Mouse (Mus musculus) megakaryocyte progenitor cell, adult 5-6 weeks (primary cell): Measurements from ENCODE around the gene Nxn. TPM values are rescaled to one million over a fixed set of nuclear protein-coding genes. Genes with fewer than 3 reads are reported as not detected.
A peak's percentile ranks its signal among the peaks of the same experiment; 100 is the strongest.

Experiments
- ATAC-seq: replicated peaks from 2 replicates; pipeline ENCODE4 v1.8.0; 2016; ENCODE audit warnings: mild to moderate bottlenecking, moderate TSS enrichment, inconsistent platforms; ENCODE audit not compliant: poor library complexity
- total RNA-seq, 2 experiments: library from RNA; stranded (forward) in 1 of 2; stranded (reverse) in 1 of 2; fragments of 157-497, 149-512 nt in 1 of 2; fragments of 200-1000 nt in 1 of 2; gene quantifications; 2 replicates each; pipeline versions ENCODE4 v1.2.3 to v1.2.4; 2015 to 2017

Nxn gene
- total RNA-seq (2015) (20.7 and 23.9 TPM in 2 replicates), total RNA-seq (2017) (20.0 and 26.5 TPM in 2 replicates)

DNA sequence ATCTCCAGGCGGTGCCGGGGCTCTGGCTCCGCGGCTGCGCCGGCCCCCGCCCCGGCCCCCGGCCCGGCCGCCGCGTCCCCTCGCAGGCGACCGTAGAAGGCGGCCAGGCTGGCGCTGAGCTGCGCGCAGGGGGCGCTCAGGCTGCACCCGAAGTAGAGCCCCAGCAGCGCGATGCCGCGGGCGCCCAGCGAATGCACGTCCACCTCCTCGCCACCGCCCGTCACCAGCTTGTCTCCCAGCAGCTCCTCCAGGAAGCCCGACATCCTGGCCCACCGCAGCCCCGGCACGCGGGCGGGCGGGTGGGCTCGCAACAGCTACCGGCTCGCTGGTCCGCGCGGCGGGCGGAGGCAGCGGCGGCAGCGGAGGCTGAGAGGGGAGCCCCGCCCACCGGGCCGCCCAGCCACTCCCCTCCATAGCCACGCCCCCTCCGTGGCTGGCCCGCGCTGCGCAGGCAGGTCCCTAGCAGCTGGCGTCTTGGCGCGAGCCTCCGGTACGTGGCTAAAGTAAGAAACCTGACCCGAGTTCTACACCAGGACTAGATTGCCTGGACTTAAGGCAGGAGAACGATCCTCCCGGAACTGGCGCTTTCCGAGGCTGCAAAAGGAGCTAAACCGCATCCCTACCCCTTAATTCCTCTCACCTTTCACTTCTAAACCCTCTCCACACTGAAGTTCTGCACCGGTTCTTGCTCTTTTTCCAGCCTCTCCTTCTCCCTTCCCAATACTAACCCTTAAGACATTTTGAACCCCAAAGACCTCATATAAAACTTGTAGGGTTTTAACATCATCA lies at the start of gene Nxn:
TSS of gene Nxn (minus strand) at position 343 of the 789 bp plus-strand sequence.
- peak; percentile 87 for ATAC-seq

DNA sequence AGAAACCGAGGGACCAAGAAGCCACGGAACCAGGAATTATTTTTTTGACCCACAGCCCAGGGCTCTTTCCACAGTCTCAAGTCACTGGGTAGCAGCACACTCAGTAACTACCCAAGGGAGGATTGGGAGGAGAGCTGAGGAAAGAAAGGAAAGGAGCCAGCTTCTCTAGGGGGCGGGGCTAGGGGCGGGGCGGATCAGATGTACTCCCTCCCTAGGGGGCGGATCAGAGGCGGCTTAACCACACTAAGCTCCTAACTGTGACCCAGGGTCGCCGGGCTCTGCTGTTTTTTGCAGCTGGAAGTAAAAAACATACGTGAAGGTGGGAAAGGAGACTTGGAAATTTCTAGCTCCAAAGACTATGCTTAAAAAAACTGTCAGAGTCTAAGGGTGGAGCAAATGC lies 47.3 kb upstream of the Nxn start:
- peak; percentile 57 for ATAC-seq

DNA sequence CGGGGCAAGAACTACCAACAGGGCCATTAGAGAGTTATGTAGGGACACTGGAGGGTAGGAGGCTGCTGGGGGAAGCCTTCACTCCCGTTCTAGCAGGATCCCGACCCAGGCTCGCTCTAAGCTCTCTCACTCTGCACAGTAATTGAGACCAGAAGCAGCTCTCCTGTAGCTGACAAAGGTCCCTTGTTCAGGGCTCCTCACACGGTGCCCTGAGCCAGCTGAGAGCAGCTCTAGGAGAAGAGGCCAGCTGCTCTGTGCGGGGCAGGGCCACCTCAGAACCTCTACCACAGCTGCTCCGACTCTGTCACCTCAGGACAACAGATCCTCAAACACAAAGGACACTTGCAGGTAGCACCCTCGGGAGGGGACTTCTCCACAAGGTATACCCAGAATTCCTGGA lies 46.5 kb upstream of the Nxn start:
- no peak for ATAC-seq

DNA sequence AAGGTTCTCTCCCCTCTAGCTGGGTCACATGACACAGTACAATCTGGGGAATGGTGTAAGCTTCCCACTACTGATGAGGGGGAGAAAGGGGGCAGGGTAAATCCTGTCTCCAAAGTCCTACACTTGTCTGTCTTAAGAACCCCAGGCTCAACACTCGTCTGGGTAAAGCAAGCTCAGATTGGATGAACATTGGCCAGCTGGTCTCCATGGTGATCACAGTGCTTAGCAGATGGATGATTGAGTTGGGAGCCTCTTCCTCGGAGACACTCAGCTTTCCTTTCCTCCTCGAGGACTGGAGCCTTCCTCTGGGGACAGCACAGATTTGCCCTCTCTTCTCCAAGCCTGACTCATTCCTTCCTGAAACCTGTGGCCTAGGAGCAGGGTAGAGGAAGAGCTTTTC lies 40.7 kb upstream of the Nxn start:
- peak; percentile 37 for ATAC-seq

DNA sequence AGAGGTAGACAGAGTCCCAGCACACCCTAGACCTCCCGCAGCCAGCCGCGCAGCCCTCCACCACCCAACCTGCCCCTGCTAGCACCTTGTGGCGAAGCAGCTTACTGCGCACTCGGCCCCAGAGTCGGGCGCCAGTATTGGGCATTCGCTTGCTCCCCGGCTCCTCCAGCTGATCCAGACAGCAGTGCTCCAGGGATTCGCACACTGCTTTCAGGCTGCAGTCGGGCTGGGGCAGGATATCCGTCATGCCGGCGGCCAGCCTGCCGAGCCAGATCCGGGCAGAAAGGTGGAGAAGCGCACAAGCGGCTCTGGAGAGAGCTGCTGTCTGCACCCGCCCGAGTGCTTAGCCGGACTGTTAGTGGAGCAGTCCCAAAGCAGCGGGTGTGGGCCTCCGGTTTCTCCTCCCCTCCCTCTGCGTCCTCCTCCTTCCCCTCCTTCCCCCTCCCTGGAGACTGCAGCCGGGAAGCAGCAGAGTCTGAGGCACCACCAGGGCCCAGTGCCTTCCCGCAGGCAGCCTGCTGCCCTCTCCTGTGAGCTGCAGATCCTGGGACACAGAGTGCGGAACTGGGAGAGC lies 38.0 kb upstream of the Nxn start:
- ATAC-seq, result no peak

DNA sequence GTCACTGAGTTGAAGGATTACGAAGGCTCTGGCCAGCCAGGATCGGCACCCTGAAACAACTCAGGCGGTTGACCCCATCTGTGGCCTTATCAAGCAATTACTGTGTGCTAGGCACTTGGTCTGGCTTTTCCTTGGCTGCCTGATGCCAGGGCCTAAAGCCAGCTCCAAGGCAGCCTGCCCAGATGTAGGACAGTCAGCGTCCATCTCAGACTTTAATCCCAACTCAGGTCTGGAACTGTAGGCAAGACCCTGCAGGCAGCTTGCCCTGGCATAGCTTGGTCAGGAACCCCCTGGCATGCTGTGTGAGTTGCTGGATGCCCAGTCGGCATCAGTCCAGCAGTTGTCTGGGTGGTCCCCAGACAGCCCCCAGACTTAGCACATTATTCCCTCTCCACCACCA lies 37.1 kb upstream of the Nxn start:
- no peak for ATAC-seq

DNA sequence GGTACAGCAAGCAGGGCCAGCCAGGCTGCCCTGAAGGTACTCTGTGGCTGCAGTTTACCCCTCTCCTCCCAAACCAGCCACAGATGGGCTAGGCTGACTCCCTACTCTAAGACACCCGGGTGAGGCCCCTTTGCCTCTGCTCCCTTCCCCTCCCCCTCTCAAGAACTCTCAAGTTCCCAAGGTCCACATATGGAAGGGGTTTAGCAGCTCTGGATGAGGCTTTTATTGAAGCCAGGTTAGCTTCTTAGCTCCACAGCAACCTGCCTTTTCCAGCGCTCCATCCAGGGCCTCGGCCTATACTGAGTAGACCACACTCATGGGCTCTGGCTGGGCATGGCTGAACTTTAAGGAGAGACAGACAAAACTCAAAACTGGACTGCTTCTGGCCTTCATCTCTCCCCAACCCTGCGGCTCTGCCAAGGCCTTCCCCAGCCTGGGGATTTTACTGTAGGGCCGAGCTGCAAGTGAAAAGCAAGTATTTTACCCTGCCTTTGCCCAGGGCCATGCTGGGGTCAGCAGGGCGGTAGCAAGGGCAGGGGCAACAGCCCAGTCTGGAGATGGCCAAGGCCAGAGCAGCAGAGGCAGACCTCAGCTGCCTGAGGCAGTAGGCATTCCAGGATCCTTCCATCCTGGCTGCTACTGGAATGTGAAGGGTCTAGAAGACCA lies 31.2 kb upstream of the Nxn start:
- no peak for ATAC-seq

DNA sequence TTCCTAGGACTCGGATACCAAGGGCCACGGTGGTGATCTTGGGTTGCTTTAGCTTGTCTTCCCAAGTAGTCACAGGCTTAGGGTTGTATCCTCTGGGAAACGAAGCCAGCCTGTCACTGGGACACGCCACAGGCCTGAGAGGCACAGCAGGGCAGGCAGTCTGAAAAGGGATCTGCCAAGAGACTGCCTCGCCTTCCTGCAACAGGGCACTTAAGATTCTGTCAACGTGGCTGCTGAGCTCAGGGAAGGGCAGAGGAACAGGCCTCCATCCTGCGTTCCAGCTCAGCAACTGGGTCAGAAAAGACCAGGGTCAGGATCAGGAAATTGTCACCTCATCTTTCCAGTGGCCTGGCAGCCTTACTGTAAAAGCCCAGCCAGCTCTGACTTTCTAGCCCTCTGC lies 30.6 kb upstream of the Nxn start:
- ATAC-seq, result no peak

DNA sequence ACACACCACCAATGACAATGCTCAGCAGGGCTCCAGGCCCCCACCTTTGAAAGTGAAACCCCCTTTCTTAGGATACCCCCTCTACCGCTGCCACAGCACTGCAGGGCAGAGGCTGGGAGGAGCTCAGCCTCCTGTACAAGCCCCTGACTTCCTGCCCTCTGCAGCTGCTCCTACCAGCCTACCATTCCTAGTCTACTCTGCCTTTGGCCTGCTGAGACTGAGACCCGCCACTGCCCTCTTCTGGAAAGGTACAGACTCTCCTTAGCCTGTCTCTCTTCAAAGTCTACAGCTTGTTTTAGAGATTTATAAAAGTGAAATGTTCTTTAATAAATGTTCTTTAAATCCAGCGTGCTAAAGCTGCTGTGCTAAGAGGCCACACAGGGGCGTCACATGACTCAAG lies 30.1 kb upstream of the Nxn start:
- 0 out of 2 replicates have a peak, but pooled peaks have one; percentile 29 for ATAC-seq

DNA sequence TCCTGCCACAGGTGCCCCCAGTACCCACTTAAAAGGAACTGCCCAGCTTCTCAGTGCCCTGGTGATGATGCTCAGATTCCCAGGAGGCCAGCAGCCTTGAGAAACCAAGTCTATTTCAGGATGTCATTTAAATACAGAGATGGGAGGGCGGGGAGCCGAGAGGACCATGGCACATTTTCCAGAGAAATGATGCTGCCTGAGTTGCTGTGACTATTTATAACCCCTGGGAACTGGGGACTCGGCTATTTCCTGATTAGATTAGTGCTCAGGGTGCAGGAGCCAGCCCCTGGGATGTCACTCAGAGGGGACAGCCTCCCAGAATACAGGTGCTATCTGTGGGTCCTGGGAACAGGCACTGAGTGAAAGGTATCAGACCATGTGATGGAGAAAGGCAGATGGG lies 28.8 kb upstream of the Nxn start:
- ATAC-seq, result no peak

DNA sequence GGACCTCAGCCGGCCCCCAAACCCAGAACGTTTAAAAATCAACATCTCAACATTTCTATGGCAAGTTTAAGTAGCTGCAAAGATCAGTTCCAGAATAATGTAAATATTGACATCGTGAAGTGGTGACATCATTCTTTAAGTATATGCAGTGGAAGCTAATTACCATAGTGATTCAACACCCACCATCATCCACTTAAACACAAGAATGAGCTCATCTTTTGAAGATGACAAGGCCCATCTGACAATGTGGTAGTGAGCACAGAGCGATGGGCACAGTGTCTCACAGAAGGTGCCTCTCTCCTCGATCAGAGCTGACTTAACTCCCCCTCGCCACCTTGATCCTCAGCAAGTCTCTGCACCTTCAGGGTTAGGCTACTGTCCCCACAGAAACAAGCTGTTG lies 26.8 kb upstream of the Nxn start:
- no peak for ATAC-seq

DNA sequence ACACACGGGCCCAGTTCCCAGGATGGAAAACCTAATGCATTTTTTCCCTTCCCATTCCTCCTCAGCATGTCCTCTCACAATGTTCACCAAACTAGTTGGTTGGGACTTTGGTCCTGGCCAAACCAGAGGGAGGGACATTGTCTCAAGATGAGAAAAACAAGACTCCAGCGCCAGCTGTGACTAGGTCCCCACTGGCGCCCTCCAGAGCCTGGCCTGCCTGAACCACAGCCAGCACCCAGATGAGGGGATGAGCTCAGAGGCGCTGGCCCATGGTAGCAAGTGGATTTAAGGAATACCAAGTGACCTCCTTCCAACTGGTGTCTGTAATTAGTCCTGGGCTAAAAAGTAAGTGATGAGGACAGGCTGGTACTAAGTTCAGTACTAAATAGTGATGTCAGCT lies 22.0 kb upstream of the Nxn start:
- ATAC-seq, result no peak

DNA sequence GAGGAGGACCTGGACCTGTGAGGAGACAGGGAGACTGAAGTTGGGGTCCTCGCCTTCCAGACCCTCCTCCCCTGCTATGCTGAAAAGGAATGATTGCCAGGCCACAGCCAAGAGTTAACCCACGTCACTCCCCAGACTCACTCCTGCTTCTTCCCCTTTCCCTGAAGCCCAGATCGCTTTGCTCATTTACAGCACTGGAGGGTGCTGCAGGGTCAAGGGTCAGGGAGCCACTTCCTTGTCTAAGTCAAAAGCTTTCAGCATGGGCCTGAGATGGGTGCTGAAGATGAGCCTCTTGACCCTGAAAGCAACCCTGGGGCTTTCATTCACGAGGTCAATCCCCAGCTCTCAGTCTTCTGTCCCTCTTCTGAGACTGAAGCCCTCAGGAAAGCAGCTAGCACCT lies 20.2 kb upstream of the Nxn start:
- ATAC-seq, result no peak

DNA sequence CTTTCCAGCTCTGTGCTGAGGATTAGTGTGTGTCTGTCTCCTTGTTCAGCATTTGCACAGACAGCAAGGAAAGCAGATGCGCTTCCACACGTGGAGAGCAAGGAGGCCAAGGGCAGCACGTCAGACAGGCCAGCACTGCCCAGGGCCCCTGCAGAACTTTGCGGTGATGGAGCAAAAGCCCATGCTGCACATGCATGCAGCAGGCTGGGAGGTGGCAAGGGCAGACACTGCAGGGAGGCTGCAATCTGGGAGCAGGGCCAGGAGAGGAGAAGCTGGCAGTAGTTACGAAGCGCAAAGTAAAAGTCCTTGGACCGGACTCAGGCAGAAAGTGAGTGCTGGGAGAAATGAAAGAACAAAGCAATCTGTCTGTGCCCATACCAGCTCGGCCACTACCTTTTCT lies 19.5 kb upstream of the Nxn start:
- no peak for ATAC-seq

DNA sequence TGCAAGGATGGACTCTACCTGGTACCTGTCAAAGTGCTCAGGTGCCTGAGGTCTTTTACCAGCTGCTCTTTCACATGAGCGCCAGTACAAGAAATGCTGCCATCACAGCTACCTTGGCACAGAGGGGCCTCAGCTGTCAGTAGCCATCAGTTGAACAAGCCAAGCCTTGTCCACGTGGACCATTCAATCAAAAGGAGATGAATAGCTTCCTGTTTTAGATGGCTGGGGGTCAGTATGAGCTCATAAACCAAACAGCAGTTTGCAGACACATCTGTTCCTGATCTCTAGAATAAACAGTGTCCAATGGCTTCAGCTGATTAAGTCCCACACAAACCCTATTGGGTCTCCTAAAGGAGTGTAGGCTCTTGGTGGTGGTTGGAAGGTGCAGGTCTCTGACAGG lies 17.0 kb upstream of the Nxn start:
- no peak for ATAC-seq

DNA sequence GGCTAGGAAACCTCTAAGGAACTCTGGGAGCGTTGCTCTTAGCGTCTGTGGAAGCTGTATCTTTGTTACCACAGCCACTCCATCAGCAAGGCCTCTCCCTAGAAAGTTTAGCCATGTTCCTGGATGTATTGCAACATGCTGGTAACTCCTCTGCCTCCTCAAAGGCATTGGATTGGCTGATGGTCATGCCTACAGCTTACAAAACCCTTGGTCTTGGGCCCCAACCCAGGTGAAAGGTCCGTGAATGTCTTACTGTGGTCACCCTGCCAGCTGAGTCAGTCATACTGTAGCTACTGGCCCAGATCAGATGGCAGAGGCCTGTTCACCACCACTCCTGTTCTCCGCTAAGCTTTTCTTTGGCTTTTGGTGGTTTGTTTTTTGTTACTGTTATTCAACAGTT lies 16.1 kb upstream of the Nxn start:
- ATAC-seq, result no peak

DNA sequence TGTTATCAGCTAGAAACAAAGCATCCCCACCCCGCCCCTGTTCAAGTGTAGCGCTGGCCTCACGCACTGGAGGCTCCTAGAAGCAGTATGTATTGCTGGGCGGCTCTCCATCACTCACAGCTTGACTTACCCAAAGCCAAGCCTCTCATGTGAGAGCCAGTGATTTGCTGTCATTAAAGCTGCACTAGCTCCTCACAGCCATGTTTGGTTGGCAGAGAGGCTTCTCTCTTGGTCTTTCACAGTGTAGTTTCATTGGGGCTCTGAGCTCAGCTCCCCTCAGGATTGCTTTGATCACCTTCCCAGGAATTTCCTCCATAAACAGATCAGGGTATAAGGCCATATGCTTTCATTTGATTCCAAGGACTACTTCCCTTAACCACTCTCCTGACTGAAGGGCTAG lies 14.3 kb upstream of the Nxn start:
- ATAC-seq, result no peak

DNA sequence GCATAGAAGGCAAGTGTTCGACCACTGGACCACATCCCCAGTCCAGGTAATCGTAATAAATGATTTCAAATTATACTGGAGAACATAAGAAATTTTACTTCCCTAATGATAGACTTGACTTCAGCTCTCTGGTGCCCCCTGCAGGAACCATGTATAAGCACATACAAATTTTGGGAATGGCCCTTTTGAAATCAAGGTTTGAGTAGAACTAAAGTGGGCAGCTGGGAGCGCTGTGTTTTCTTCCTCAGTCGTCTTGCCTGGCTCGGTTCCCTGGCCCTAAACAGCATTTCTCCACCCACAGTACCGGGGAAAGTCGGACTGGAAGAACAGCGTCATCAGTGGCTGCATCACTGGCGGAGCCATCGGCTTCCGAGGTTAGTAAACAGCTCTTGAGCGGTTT lies 11.9 kb upstream of the Nxn start:
- ATAC-seq, result no peak; the same call in 1 of the 2 replicates

DNA sequence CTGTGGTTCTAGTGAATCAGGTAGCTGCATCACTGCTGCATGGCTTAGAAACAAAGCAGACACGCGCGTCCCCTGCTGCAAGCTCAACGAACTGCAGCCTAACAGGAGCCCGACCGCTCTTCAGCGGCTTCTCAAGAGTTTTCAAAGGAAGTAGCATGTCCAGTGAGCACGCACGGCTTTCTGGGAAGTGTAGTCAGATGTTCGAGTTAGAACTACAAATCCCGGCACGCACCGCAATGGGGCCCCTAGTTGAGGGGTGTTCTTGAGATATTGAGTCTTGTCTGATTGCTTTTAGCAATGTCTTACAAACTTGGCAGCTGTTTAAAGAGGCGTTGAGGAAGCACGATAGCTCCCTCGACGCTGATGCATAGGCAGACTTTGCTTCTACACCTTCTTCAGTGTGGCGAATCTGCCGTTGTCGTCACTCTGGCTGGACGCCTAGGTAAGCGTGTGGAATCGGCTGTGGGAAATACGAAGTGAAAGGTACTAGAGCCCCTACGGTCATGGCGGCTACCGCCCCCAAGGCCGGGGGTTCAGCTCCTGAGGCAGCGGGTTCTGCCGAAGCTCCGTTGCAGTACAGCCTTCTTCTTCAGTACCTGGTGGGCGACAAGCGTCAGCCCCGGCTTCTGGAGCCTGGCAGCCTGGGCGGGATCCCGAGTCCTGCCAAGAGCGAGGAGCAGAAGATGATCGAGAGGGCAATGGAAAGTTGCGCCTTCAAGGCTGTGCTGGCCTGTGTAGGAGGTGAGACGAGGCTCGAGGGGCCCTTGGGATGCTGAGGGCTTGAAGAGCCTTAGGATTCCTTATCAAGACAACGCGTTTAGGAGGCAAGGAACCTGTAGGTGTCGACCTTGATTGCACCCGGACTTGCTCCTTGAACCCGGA lies 8.0 kb upstream of the Nxn start, which contains the start of gene Timm22:
TSS of gene Timm22 (plus strand) at position 251 of the 882 bp plus-strand sequence.
- ATAC-seq, result peak; percentile 97

DNA sequence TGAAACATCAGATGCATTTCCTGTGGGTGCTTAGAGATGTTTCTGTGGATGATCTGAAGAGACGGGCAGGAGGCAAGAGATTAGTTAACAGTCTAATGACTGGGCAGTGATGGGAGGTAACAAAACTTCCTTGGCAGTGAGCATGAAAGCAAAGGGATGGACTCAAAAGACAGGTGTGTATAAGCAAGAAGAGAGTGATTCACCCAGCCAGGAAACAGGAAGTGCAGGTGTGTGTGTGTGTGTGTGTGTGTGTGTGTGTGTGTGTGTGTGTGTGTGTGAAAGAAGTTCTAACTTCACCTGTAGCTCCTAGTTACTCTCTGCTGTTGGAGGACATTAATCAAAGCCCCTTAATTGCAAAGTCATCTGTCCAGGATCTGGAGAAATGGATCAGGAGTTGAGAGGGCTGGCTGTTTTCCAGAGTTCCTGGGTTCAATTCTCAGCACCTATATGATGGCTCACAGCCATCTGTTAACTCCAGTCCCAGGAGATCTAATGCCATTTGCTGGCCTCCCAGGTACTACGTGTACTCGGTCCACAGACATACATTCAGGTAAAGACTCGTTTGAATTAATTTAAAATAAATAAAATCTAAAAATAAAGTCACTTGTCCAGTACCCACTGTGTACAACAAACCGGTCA lies 6.8 kb upstream of the Nxn start:
- ATAC-seq, result no peak

DNA sequence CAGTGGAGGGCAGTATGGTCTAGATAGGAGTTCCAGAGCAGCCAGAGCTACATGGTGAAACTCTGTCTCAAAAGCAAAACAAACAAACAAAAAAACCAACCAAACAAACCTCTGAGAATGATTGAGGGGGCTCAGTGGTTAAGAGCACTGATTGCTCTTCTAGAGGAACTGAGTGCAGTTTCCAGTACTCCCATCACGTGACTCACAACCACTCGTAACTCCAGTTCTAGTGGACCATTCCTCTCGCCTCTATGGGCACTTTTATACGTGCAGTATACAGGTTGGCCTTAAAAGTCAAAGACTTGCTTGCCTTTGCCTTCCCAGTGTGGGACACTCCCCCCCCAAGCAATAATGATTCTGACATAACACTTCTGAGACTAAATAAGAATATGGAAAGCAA lies 6.2 kb upstream of the Nxn start:
- ATAC-seq, result no peak
